Mouse (Mus musculus): ENCODE data around the gene Atp5h.

DNA sequence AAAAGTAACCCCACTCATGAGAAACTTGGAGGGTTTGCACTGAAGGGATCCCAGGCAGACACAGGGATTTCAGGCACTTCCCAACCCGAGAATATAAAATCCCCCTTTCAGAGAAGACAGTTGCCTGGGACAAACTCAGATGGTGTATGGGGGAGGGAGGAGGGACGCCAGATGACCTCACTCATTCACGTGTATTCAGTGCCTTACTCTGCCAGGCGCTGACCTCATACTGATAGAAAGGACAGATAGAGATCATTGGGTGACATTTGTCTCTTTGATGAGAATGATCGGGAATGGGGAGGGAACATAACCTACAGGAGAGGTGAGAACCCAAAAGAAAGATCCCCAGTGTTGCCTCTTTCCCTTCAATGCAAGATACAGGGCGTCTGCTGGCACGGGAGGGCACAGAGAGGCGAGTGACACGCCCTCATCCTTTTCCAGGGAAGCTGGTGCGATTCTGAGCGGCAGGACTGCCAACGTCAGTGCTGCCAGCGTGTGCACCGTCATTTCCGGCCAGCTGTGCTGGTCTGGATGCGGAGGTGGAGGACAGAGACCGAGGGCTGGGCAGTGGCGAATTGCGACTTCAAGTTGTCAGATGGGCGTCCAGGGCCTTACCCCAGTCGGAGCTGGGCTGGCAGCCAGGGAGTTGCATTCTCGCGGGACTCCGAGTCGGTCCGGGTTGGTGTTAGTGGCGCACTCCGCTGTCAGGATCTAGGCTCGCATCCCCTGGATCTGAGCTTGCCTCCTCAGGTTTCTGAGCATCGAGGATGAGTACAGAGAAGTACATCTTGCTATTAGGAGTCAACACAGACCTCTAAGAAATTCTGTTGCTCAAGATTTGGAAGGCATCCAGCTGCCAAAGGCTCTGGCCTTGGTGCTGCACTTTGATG, 45.7 kb downstream of the Atp5h start:
- TF ChIP-seq CTCF (IDR thresholded peaks at IDR 0.05; ENCODE audit: control insufficient read depth, insufficient read depth, insufficient replicate concordance, low read depth, low read length): no peak
- no peak for TF ChIP-seq POLR2A (IDR thresholded peaks at IDR 0.05; ENCODE audit: control insufficient read depth, low read depth, low read length)
